Mouse (Mus musculus): ENCODE measurements at regions not wholly inside any gene's neighbourhood (a gene's known extent, or its start where the extent isn't known, plus 50 kb on each side); places are given as distances from the start of the nearest gene placed in this dataset.
"Not testable (repeated sequence)": the region's sequence is repeated elsewhere in the genome, so short reads cannot be mapped to it uniquely, and the experiment has no call there.

- ATAC-seq (ENCODE audit: low FRiP score), result peak; percentile 34; the same call in 1 of the 2 replicates
- DNase-seq (ENCODE audit: low spot score), result no peak
- Histone ChIP-seq H3K27me3 (ENCODE audit: control insufficient read depth, insufficient read depth, low read length) (no peaks in the 10 kb centered on the region), H3K9me3 (ENCODE audit: control insufficient read depth, low read length) (no peaks in the 10 kb centered on the region), H3K9ac (no peak overlapping the region), H3K27ac (no peak overlapping the region), H3K4me3 (replicated peaks; ENCODE audit: low read length) (no peak overlapping the region), H3K4me1 (replicated peaks; ENCODE audit: control insufficient read depth, insufficient read depth, low read length) (peaks cover 5% of the 10 kb centered on the region), H3K36me3 (replicated peaks; ENCODE audit: control insufficient read depth, insufficient read depth) (no peaks in the 10 kb centered on the region), H3K4me2 (replicated peaks) (no peak overlapping the region)
- 64% methylated on average over 3 of the region's 3 CpGs for WGBS
Observed at GRCm38 (mm10) chr5:77743467-77743866, 335.6 kb upstream of the Igfbp7 start.

GRCm38 (mm10) chr5:77730286-77730685, 322.4 kb upstream of the Igfbp7 start:
- H3K27me3 ChIP-seq (ENCODE audit: control insufficient read depth, insufficient read depth, low read length); ATAC-seq (ENCODE audit: low FRiP score): not testable (repeated sequence)

GRCm38 (mm10) chr5:77681592-77681991, 273.8 kb upstream of the Igfbp7 start:
- H3K27me3 ChIP-seq (ENCODE audit: control insufficient read depth, insufficient read depth, low read length), result no peaks in the 10 kb centered on the region
- WGBS, result 74% methylated on average over 3 of the region's 3 CpGs
- H3K4me1 ChIP-seq (replicated peaks; ENCODE audit: control insufficient read depth, insufficient read depth, low read length), result no peaks in the 10 kb centered on the region
- H3K9ac ChIP-seq, result no peak overlapping the region
- no peak overlapping the region for H3K27ac ChIP-seq
- H3K4me2 ChIP-seq (replicated peaks), result no peak overlapping the region
- no peaks in the 10 kb centered on the region for H3K9me3 ChIP-seq (ENCODE audit: control insufficient read depth, low read length)
- no peak overlapping the region for H3K4me3 ChIP-seq (replicated peaks; ENCODE audit: low read length)
- DNase-seq (ENCODE audit: low spot score) (no peak), ATAC-seq (ENCODE audit: low FRiP score) (no peak)
- no peaks in the 10 kb centered on the region for H3K36me3 ChIP-seq (replicated peaks; ENCODE audit: control insufficient read depth, insufficient read depth)

More at GRCm38 (mm10) chr5:77730286-77730685, 322.4 kb upstream of the Igfbp7 start:
- not testable (repeated sequence) for H3K9ac ChIP-seq; H3K27ac ChIP-seq; H3K36me3 ChIP-seq (replicated peaks; ENCODE audit: control insufficient read depth, insufficient read depth); H3K4me3 ChIP-seq (replicated peaks; ENCODE audit: low read length); H3K9me3 ChIP-seq (ENCODE audit: control insufficient read depth, low read length); H3K4me1 ChIP-seq (replicated peaks; ENCODE audit: control insufficient read depth, insufficient read depth, low read length); DNase-seq (ENCODE audit: low spot score); H3K4me2 ChIP-seq (replicated peaks)
- 45% methylated on average over 4 of the region's 4 CpGs for WGBS

- no peak overlapping the region for H3K9ac ChIP-seq
- no peak overlapping the region for H3K4me2 ChIP-seq (replicated peaks)
- H3K36me3 ChIP-seq (replicated peaks; ENCODE audit: control insufficient read depth, insufficient read depth), result no peaks in the 10 kb centered on the region
- no peaks in the 10 kb centered on the region for H3K9me3 ChIP-seq (ENCODE audit: control insufficient read depth, low read length)
- no peaks in the 10 kb centered on the region for H3K27me3 ChIP-seq (ENCODE audit: control insufficient read depth, insufficient read depth, low read length)
- WGBS, result 72% methylated on average over 15 of the region's 15 CpGs
- no peak for DNase-seq (ENCODE audit: low spot score)
- H3K4me1 ChIP-seq (replicated peaks; ENCODE audit: control insufficient read depth, insufficient read depth, low read length), result no peaks in the 10 kb centered on the region
- peak; percentile 37; the same call in 1 of the 2 replicates for ATAC-seq (ENCODE audit: low FRiP score)
- no peak overlapping the region for H3K27ac ChIP-seq
- H3K4me3 ChIP-seq (replicated peaks; ENCODE audit: low read length), result no peak overlapping the region
Observed at GRCm38 (mm10) chr5:77672073-77672924, 264.5 kb upstream of the Igfbp7 start.

- no peak for DNase-seq (ENCODE audit: low spot score)
Observed at GRCm38 (mm10) chr5:77663096-77663495, 255.3 kb upstream of the Igfbp7 start.

GRCm38 (mm10) chr5:77659016-77659415, 251.2 kb upstream of the Igfbp7 start:
- DNase-seq (ENCODE audit: low spot score), result no peak
- Histone ChIP-seq H3K4me3 (replicated peaks; ENCODE audit: low read length) (no peak overlapping the region), H3K4me2 (replicated peaks) (no peak overlapping the region), H3K9ac (no peak overlapping the region), H3K4me1 (replicated peaks; ENCODE audit: control insufficient read depth, insufficient read depth, low read length) (no peaks in the 10 kb centered on the region), H3K27me3 (ENCODE audit: control insufficient read depth, insufficient read depth, low read length) (no peaks in the 10 kb centered on the region), H3K36me3 (replicated peaks; ENCODE audit: control insufficient read depth, insufficient read depth) (no peaks in the 10 kb centered on the region), H3K27ac (no peak overlapping the region), H3K9me3 (ENCODE audit: control insufficient read depth, low read length) (no peaks in the 10 kb centered on the region)
- ATAC-seq (ENCODE audit: low FRiP score), result no peak
- 85% methylated on average over 6 of the region's 6 CpGs for WGBS

More at GRCm38 (mm10) chr5:77663096-77663495, 255.3 kb upstream of the Igfbp7 start:
- Histone ChIP-seq H3K4me1 (replicated peaks; ENCODE audit: control insufficient read depth, insufficient read depth, low read length) (no peaks in the 10 kb centered on the region), H3K27me3 (ENCODE audit: control insufficient read depth, insufficient read depth, low read length) (no peaks in the 10 kb centered on the region), H3K36me3 (replicated peaks; ENCODE audit: control insufficient read depth, insufficient read depth) (no peaks in the 10 kb centered on the region), H3K9ac (no peak overlapping the region), H3K27ac (no peak overlapping the region), H3K4me3 (replicated peaks; ENCODE audit: low read length) (no peak overlapping the region), H3K4me2 (replicated peaks) (no peak overlapping the region), H3K9me3 (ENCODE audit: control insufficient read depth, low read length) (no peaks in the 10 kb centered on the region)
- WGBS, result 76% methylated on average over 3 of the region's 3 CpGs
- ATAC-seq (ENCODE audit: low FRiP score), result no peak

GRCm38 (mm10) chr5:77644651-77645050, 236.8 kb upstream of the Igfbp7 start:
- no peak overlapping the region for H3K9ac ChIP-seq
- no peaks in the 10 kb centered on the region for H3K36me3 ChIP-seq (replicated peaks; ENCODE audit: control insufficient read depth, insufficient read depth)
- H3K27me3 ChIP-seq (ENCODE audit: control insufficient read depth, insufficient read depth, low read length), result no peaks in the 10 kb centered on the region
- ATAC-seq (ENCODE audit: low FRiP score) (no peak), DNase-seq (ENCODE audit: low spot score) (no peak)
- no peak overlapping the region for H3K4me3 ChIP-seq (replicated peaks; ENCODE audit: low read length)
- no peak overlapping the region for H3K27ac ChIP-seq
- no peaks in the 10 kb centered on the region for H3K9me3 ChIP-seq (ENCODE audit: control insufficient read depth, low read length)
- 78% methylated on average over 5 of the region's 5 CpGs for WGBS
- H3K4me2 ChIP-seq (replicated peaks), result no peak overlapping the region
- no peaks in the 10 kb centered on the region for H3K4me1 ChIP-seq (replicated peaks; ENCODE audit: control insufficient read depth, insufficient read depth, low read length)

GRCm38 (mm10) chr5:77620402-77620801, 212.6 kb upstream of the Igfbp7 start:
- DNase-seq (ENCODE audit: low spot score) (no peak), ATAC-seq (ENCODE audit: low FRiP score) (peak; percentile 48; the same call in 1 of the 2 replicates)
- no peak overlapping the region for H3K9ac ChIP-seq
- no peaks in the 10 kb centered on the region for H3K36me3 ChIP-seq (replicated peaks; ENCODE audit: control insufficient read depth, insufficient read depth)
- H3K9me3 ChIP-seq (ENCODE audit: control insufficient read depth, low read length), result no peaks in the 10 kb centered on the region
- H3K4me3 ChIP-seq (replicated peaks; ENCODE audit: low read length), result no peak overlapping the region
- H3K4me2 ChIP-seq (replicated peaks), result no peak overlapping the region
- H3K27me3 ChIP-seq (ENCODE audit: control insufficient read depth, insufficient read depth, low read length), result no peaks in the 10 kb centered on the region
- WGBS, result 56% methylated on average over 4 of the region's 4 CpGs
- H3K27ac ChIP-seq, result no peak overlapping the region
- no peaks in the 10 kb centered on the region for H3K4me1 ChIP-seq (replicated peaks; ENCODE audit: control insufficient read depth, insufficient read depth, low read length)

- Histone ChIP-seq H3K27ac (no peak overlapping the region), H3K4me2 (replicated peaks) (no peak overlapping the region), H3K27me3 (ENCODE audit: control insufficient read depth, insufficient read depth, low read length) (no peaks in the 10 kb centered on the region), H3K9ac (no peak overlapping the region), H3K36me3 (replicated peaks; ENCODE audit: control insufficient read depth, insufficient read depth) (no peaks in the 10 kb centered on the region), H3K4me3 (replicated peaks; ENCODE audit: low read length) (no peak overlapping the region), H3K4me1 (replicated peaks; ENCODE audit: control insufficient read depth, insufficient read depth, low read length) (no peaks in the 10 kb centered on the region), H3K9me3 (ENCODE audit: control insufficient read depth, low read length) (no peaks in the 10 kb centered on the region; the same call in 1 of the 2 replicates)
- 79% methylated on average over 6 of the region's 6 CpGs for WGBS
- ATAC-seq (ENCODE audit: low FRiP score), result no peak
- DNase-seq (ENCODE audit: low spot score), result no peak
Observed at GRCm38 (mm10) chr5:77610496-77610895, 202.7 kb upstream of the Igfbp7 start.
